Mouse (Mus musculus): ENCODE results near the gene Twnk. TPM values are rescaled to one million over a fixed set of nuclear protein-coding genes. Genes with fewer than 3 reads are reported as not detected.

Twnk gene
- polyA plus RNA-seq, 1 experiment from 2014 or later: 24.1 TPM

- peaks cover 77% of the 10 kb centered on the region for H3K4me1 ChIP-seq
Observed at GRCm38 (mm10) chr19:45016341-45017215, 11.1 kb downstream of the Twnk start.

DNA sequence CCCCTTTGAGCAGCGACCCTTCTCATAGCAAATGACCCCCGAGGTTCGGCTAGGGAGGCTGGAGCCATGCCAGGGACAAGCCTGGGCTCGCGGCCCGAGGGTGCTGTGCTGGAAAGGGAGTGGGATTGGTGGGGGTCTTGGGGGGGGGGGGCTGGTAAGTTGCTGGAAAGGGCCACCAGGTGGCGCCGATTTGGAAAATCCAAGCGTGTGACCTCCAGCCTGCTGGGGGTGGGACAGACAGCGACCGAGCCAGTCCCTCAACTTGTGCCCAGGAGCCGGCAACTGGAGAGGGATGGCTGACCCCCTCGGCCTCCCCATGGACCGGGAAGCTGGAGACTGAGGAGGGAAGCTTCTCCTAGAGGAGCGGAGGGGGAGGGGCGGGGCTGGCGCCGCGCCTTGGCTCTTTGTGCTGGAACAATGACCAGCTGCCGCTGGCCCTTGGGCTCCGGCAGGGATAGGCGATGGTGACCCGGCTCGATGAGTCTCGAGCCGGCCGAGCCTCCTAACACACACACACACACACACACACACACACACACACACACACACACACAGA is 11.8 kb downstream of the Twnk start:
- H3K27ac ChIP-seq: peak overlapping the region; percentile 99
- H3K4me3 ChIP-seq: peak overlapping the region; percentile 79
- peak overlapping the region; percentile 91 for H3K4me2 ChIP-seq (replicated peaks)
- no peaks in the 10 kb centered on the region for H3K9me3 ChIP-seq
- peaks cover 17% of the 10 kb centered on the region for H3K36me3 ChIP-seq
- ATAC-seq (ENCODE audit: low FRiP score, low read depth): peak; percentile 10
- H3K9ac ChIP-seq: peak overlapping the region; percentile 96
- 0% methylated on average over 14 of the region's 27 CpGs for WGBS
- H3K4me1 ChIP-seq: peaks cover 81% of the 10 kb centered on the region
- no peaks in the 10 kb centered on the region for H3K27me3 ChIP-seq

More at GRCm38 (mm10) chr19:45016341-45017215, 11.1 kb downstream of the Twnk start:
- Histone ChIP-seq H3K4me2 (replicated peaks) (peak overlapping the region; percentile 91), H3K9me3 (no peaks in the 10 kb centered on the region), H3K4me3 (peak overlapping the region; percentile 79), H3K27ac (peak overlapping the region; percentile 99), H3K27me3 (no peaks in the 10 kb centered on the region), H3K36me3 (peaks cover 18% of the 10 kb centered on the region), H3K9ac (peak overlapping the region; percentile 96)
- ATAC-seq (ENCODE audit: low FRiP score, low read depth): peak; percentile 73
- WGBS: under 1% methylated on average over 16 of the region's 18 CpGs

- peak; percentile 45 for ATAC-seq (ENCODE audit: low FRiP score, low read depth)
- Histone ChIP-seq H3K4me1 (peaks cover 76% of the 10 kb centered on the region), H3K27me3 (no peaks in the 10 kb centered on the region), H3K4me3 (peak overlapping the region; percentile 79), H3K9me3 (no peaks in the 10 kb centered on the region), H3K36me3 (peaks cover 22% of the 10 kb centered on the region), H3K4me2 (replicated peaks) (peak overlapping the region; percentile 91), H3K27ac (peak overlapping the region; percentile 99), H3K9ac (peak overlapping the region; percentile 96)
- under 1% methylated on average over 44 of the region's 48 CpGs for WGBS
Observed at GRCm38 (mm10) chr19:45017909-45018308, 12.4 kb downstream of the Twnk start.

DNA sequence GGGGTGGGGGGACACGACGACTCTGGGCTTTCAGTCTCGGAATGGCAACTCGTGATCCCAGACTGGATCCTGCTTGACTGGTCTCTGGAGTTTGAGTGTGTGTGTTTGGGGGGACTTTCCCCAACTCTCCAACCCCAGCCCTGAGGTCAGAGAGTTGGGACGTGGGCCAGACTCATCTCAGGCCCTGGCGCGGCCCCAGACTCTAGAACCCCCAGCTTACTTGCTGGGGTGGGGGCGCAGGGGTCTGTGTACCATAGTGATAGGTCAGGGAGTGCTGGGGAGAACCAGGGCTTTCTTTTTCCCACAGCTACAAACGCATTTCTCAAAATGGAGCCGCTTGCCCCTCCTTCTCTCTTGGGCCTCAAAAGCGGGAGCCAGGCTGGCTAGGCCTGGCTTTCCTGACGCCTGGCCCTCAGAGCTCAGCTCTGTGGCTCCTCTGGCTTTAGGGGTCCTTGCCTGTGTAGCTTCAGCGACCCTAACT is 12.9 kb downstream of the Twnk start:
- Histone ChIP-seq H3K36me3 (peaks cover 25% of the 10 kb centered on the region), H3K4me1 (peaks cover 71% of the 10 kb centered on the region), H3K27ac (peak overlapping the region; percentile 99), H3K9ac (peak overlapping the region; percentile 96), H3K27me3 (no peaks in the 10 kb centered on the region), H3K4me2 (replicated peaks) (peak overlapping the region; percentile 91), H3K9me3 (no peaks in the 10 kb centered on the region), H3K4me3 (peak overlapping the region; percentile 79)
- ATAC-seq (ENCODE audit: low FRiP score, low read depth): no peak
- WGBS: under 1% methylated on average over 13 of the region's 13 CpGs

DNA sequence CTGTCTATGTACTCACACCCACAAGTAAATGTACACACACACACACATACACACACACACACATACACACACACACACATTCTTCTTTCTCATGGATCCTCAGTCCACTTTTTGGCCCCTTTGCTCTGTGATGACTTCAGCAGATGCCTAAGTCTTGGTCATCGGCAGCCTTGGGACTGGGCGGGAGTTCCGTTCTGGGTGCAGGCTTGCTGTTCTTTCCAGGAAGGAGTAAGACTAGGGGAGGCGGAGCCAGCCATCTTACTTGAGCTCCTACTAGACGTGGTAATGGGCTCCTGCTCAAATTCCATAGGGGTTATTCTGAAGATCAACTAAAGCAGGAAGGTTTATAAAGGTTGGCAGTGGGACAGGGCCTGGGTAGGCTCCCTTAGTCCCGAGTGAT is 14.9 kb downstream of the Twnk start:
- Histone ChIP-seq H3K4me1 (peaks cover 54% of the 10 kb centered on the region), H3K9ac (peak overlapping the region; percentile 56), H3K9me3 (no peaks in the 10 kb centered on the region), H3K27me3 (no peaks in the 10 kb centered on the region), H3K36me3 (peaks cover 43% of the 10 kb centered on the region), H3K4me3 (peak overlapping the region; percentile 5), H3K27ac (peak overlapping the region; percentile 6; the same call in 1 of the 2 replicates), H3K4me2 (replicated peaks) (peak overlapping the region; percentile 91)
- WGBS: 55% methylated on average over 6 of the region's 6 CpGs
- no peak for ATAC-seq (ENCODE audit: low FRiP score, low read depth)

- Histone ChIP-seq H3K9me3 (no peaks in the 10 kb centered on the region), H3K9ac (peak overlapping the region; percentile 35; the same call in 1 of the 2 replicates), H3K27me3 (no peaks in the 10 kb centered on the region), H3K27ac (no peak overlapping the region), H3K36me3 (peaks cover 53% of the 10 kb centered on the region), H3K4me1 (peaks cover 46% of the 10 kb centered on the region), H3K4me2 (replicated peaks) (peak overlapping the region; percentile 91; the same call in 1 of the 2 replicates), H3K4me3 (no peak overlapping the region)
- no peak for ATAC-seq (ENCODE audit: low FRiP score, low read depth)
- 91% methylated on average over 15 of the region's 15 CpGs for WGBS
Observed at GRCm38 (mm10) chr19:45021362-45021761, 15.9 kb downstream of the Twnk start.

GRCm38 (mm10) chr19:45023993-45024392 is 18.5 kb downstream of the Twnk start:
- H3K27me3 ChIP-seq: no peaks in the 10 kb centered on the region
- no peak overlapping the region for H3K4me2 ChIP-seq (replicated peaks)
- ATAC-seq (ENCODE audit: low FRiP score, low read depth): no peak
- H3K4me1 ChIP-seq: peaks cover 47% of the 10 kb centered on the region
- H3K4me3 ChIP-seq: no peak overlapping the region
- no peak overlapping the region for H3K9ac ChIP-seq
- 89% methylated on average over 11 of the region's 11 CpGs for WGBS
- peaks cover 79% of the 10 kb centered on the region for H3K36me3 ChIP-seq
- H3K9me3 ChIP-seq: no peaks in the 10 kb centered on the region
- H3K27ac ChIP-seq: no peak overlapping the region

- Histone ChIP-seq H3K4me3 (no peak overlapping the region), H3K9ac (no peak overlapping the region), H3K4me2 (replicated peaks) (no peak overlapping the region), H3K27ac (no peak overlapping the region), H3K36me3 (peaks cover 79% of the 10 kb centered on the region), H3K4me1 (peaks cover 39% of the 10 kb centered on the region), H3K27me3 (no peaks in the 10 kb centered on the region), H3K9me3 (no peaks in the 10 kb centered on the region)
- 91% methylated on average over 20 of the region's 20 CpGs for WGBS
- no peak for ATAC-seq (ENCODE audit: low FRiP score, low read depth)
Observed at GRCm38 (mm10) chr19:45024775-45025174, 19.3 kb downstream of the Twnk start.

- H3K4me2 ChIP-seq (replicated peaks): no peak overlapping the region
- 74% methylated on average over 37 of the region's 37 CpGs for WGBS
Observed at GRCm38 (mm10) chr19:45025937-45026568, 20.6 kb downstream of the Twnk start.

DNA sequence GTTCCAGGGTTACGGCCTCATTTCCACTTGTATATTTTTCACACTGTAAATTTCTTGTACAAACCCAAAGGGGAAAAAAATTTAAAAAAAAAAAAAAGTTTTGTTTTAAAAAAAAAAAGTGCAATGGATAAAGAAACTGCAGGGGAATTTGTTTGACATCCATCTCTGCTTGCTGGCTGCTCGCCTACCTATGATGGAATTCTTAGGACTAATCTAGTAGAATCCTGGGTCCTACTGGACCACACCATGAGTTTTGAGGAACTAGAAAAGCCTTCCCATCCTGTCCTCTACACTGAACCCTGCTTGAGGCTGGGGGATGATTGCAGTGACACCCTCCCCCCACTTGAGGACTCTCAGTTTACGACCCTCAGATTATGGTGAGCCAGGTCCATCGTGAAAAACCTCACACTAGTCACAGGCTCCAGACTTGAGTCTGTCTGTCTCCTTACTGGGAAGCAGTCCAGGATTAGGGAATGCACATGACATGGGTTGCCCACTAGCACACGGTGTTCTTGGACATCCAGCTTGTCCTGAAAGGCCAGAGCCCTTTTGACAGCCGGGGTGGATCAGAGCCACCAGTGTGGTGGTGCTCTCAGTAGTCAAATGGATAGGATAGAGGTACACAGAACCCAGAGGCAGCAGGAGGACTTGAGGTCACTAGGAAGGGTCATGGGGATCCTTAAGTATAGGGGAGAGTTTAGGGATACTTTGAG is 21.7 kb downstream of the Twnk start:
- H3K27ac ChIP-seq: no peak overlapping the region; the same call in 1 of the 2 replicates
- H3K36me3 ChIP-seq: peaks cover 64% of the 10 kb centered on the region
- no peak overlapping the region for H3K4me3 ChIP-seq
- H3K4me2 ChIP-seq (replicated peaks): no peak overlapping the region
- H3K9ac ChIP-seq: 0 out of 2 replicates have a peak overlapping the region, but pooled peaks have one; percentile 8
- no peak for ATAC-seq (ENCODE audit: low FRiP score, low read depth)
- no peaks in the 10 kb centered on the region for H3K27me3 ChIP-seq
- H3K9me3 ChIP-seq: no peaks in the 10 kb centered on the region
- 69% methylated on average over 6 of the region's 6 CpGs for WGBS
- H3K4me1 ChIP-seq: peaks cover 34% of the 10 kb centered on the region

More at GRCm38 (mm10) chr19:45025937-45026568, 20.6 kb downstream of the Twnk start:
- Histone ChIP-seq H3K9me3 (no peaks in the 10 kb centered on the region), H3K4me3 (no peak overlapping the region), H3K9ac (no peak overlapping the region), H3K36me3 (peaks cover 74% of the 10 kb centered on the region), H3K4me1 (peaks cover 36% of the 10 kb centered on the region), H3K27ac (0 out of 2 replicates have a peak overlapping the region, but pooled peaks have one; percentile 22), H3K27me3 (no peaks in the 10 kb centered on the region)
- ATAC-seq (ENCODE audit: low FRiP score, low read depth): no peak

GRCm38 (mm10) chr19:45027848-45028247 is 22.4 kb downstream of the Twnk start:
- H3K4me1 ChIP-seq: peaks cover 42% of the 10 kb centered on the region
- 88% methylated on average over 6 of the region's 6 CpGs for WGBS
- H3K27ac ChIP-seq: no peak overlapping the region; the same call in 1 of the 2 replicates
- no peaks in the 10 kb centered on the region for H3K9me3 ChIP-seq
- H3K4me3 ChIP-seq: no peak overlapping the region
- H3K36me3 ChIP-seq: peaks cover 57% of the 10 kb centered on the region
- no peak overlapping the region for H3K4me2 ChIP-seq (replicated peaks)
- no peaks in the 10 kb centered on the region for H3K27me3 ChIP-seq
- no peak for ATAC-seq (ENCODE audit: low FRiP score, low read depth)
- H3K9ac ChIP-seq: no peak overlapping the region

Data from limb, embryonic 13.5 days (tissue).